Mouse (Mus musculus): Measurements from ENCODE around the gene Zfp628.

The Zfp628 gene

GRCm38 (mm10) chr7:4940068-4940479 lies 25.1 kb downstream of the Zfp628 start:
- DNase-seq (ENCODE audit: low read depth, low spot score): peak; percentile 89

- DNase-seq (ENCODE audit: low read depth, low spot score): no peak
These were observed 27.7 kb downstream of the Zfp628 start for GRCm38 (mm10) chr7:4942673-4943072.

- peak; percentile 95 for DNase-seq (ENCODE audit: low read depth, low spot score)
These were observed 28.3 kb downstream of the Zfp628 start for GRCm38 (mm10) chr7:4943223-4943815.

GRCm38 (mm10) chr7:4947855-4948254 lies 32.8 kb downstream of the Zfp628 start:
- no peak for DNase-seq (ENCODE audit: low read depth, low spot score)

- no peak for DNase-seq (ENCODE audit: low read depth, low spot score)
These were observed 33.4 kb downstream of the Zfp628 start for GRCm38 (mm10) chr7:4948386-4948785.

GRCm38 (mm10) chr7:4950561-4951342 lies 35.7 kb downstream of the Zfp628 start:
- DNase-seq (ENCODE audit: low read depth, low spot score): no peak

- no peak for DNase-seq (ENCODE audit: low read depth, low spot score)
These were observed 38.9 kb downstream of the Zfp628 start for GRCm38 (mm10) chr7:4953815-4954445.

GRCm38 (mm10) chr7:4957361-4957760 lies 42.3 kb downstream of the Zfp628 start:
- DNase-seq (ENCODE audit: low read depth, low spot score): no peak

GRCm38 (mm10) chr7:4963527-4963926 lies 48.5 kb downstream of the Zfp628 start:
- DNase-seq (ENCODE audit: low read depth, low spot score): no peak

- peak; percentile 87 for DNase-seq (ENCODE audit: low read depth, low spot score)
These were observed 49.3 kb downstream of the Zfp628 start, which contains the start of gene Sbk2 for GRCm38 (mm10) chr7:4964272-4964671. Gene Sbk2 (minus strand): TSS chr7:4964406.

- no peak for DNase-seq (ENCODE audit: low read depth, low spot score)
These were observed 50.0 kb downstream of the Zfp628 start for GRCm38 (mm10) chr7:4964988-4965387.

- no peak for DNase-seq (ENCODE audit: low read depth, low spot score)
These were observed 56.1 kb downstream of the Zfp628 start, which contains the start of gene Sbk3 for GRCm38 (mm10) chr7:4971068-4971467. Gene Sbk3 (minus strand): TSS chr7:4971168.
